Mouse (Mus musculus) lung, postnatal 0 days (tissue): ENCODE data around the gene Tbx3.

Source experiments
- CTCF ChIP-seq: IDR thresholded peaks from 2 replicates; pipeline ENCODE4 v1.5.1; 2016; ENCODE audit warnings: antibody characterized with exemption, mild to moderate bottlenecking
- EP300 ChIP-seq: IDR thresholded peaks from 2 replicates; pipeline ENCODE4 v1.6.1; 2016; ENCODE audit warnings: antibody characterized with exemption, mild to moderate bottlenecking, control low read depth

- TF ChIP-seq EP300 (no peak), CTCF (no peak)
These were observed 12.4 kb downstream of the Tbx3 start for GRCm38 (mm10) chr5:119682646-119683515.
